Mouse (Mus musculus) ES-Bruce4 (cell line): ENCODE data around the gene Kcnj3. TPM values are rescaled to one million over a fixed set of nuclear protein-coding genes. Genes with fewer than 3 reads are reported as not detected.
A peak's percentile ranks its signal among the peaks of the same experiment; 100 is the strongest.

Experiments used
- H3K27ac ChIP-seq: 2 replicates; pipeline ENCODE4 v1.5.1; 2012; ENCODE audit warnings: low read length, inconsistent platforms; ENCODE audit not compliant: insufficient read depth
- H3K27me3 ChIP-seq: 2 replicates; pipeline ENCODE4 v1.6.1; 2012; ENCODE audit warnings: mild to moderate bottlenecking, low read length, inconsistent platforms; ENCODE audit not compliant: control insufficient read depth, poor library complexity, insufficient read depth, severe bottlenecking
- H3K36me3 ChIP-seq: 2 replicates; pipeline ENCODE4 v1.6.1; 2012; ENCODE audit warnings: inconsistent platforms, mild to moderate bottlenecking, low read length, moderate library complexity; ENCODE audit not compliant: control insufficient read depth, poor library complexity, insufficient read depth, severe bottlenecking
- H3K4me1 ChIP-seq: one replicate; pipeline ENCODE4 v1.8.1; 2011; ENCODE audit warnings: low read length; ENCODE audit not compliant: control insufficient read depth, insufficient read depth
- H3K4me3 ChIP-seq: 2 replicates; pipeline ENCODE4 v1.5.1; 2011; ENCODE audit warnings: low read depth, mild to moderate bottlenecking, low read length
- H3K9ac ChIP-seq: 2 replicates; pipeline ENCODE4 v1.6.1; 2012; ENCODE audit warnings: low read depth, mild to moderate bottlenecking, inconsistent platforms; ENCODE audit not compliant: poor library complexity, severe bottlenecking
- H3K9me3 ChIP-seq: replicated peaks from 2 replicates; pipeline ENCODE4 v1.6.1; 2012; ENCODE audit warnings: mild to moderate bottlenecking, low read length, inconsistent platforms; ENCODE audit not compliant: control insufficient read depth, poor library complexity, insufficient read depth, severe bottlenecking
- CTCF ChIP-seq: IDR thresholded peaks from one replicate; pipeline ENCODE4 v1.8.1; 2011; ENCODE audit warnings: low read depth, low read length
- EP300 ChIP-seq: IDR thresholded peaks from 2 replicates; pipeline ENCODE4 v1.6.1; 2011; ENCODE audit warnings: low read depth, low read length; ENCODE audit not compliant: insufficient read depth
- POLR2A ChIP-seq: IDR thresholded peaks from one replicate; pipeline ENCODE4 v1.8.1; 2011; ENCODE audit warnings: low read length; ENCODE audit not compliant: insufficient read depth
- polyA plus RNA-seq: library from polyadenylated mRNA; stranded (reverse); fragments of >200 nt; gene quantifications from 2 replicates; pipeline ENCODE4 v1.2.4, GENCODE M21; 2011; ENCODE audit warnings: low read depth; ENCODE audit not compliant: missing spikeins, insufficient read depth, insufficient read length

Kcnj3 gene
- not detected in 2 replicates for polyA plus RNA-seq

- TF ChIP-seq EP300 (no peak), CTCF (no peak), POLR2A (no peak)
- Histone ChIP-seq H3K4me1 (no peaks in the 10 kb centered on the region), H3K27me3 (peaks cover 3% of the 10 kb centered on the region; the same call in 1 of the 2 replicates), H3K27ac (no peak within 1 kb of the TSS), H3K9ac (no peak within 1 kb of the TSS; the same call in 1 of the 2 replicates), H3K4me3 (peak within 1 kb of the TSS; percentile 24), H3K9me3 (no peaks in the 10 kb centered on the region), H3K36me3 (no peaks in the 10 kb centered on the region)
Observed at GRCm38 (mm10) chr2:55435721-55436260, at the start of gene Kcnj3. Gene Kcnj3, plus strand, starts transcription at chr2:55435970.

GRCm38 (mm10) chr2:55390330-55390989 lies 45.3 kb upstream of the Kcnj3 start:
- no peaks in the 10 kb centered on the region for H3K27me3 ChIP-seq
- TF ChIP-seq EP300 (no peak), POLR2A (no peak), CTCF (no peak)
- H3K36me3 ChIP-seq, result no peaks in the 10 kb centered on the region
- H3K27ac ChIP-seq, result no peak overlapping the region
- no peaks in the 10 kb centered on the region for H3K4me1 ChIP-seq
- H3K9ac ChIP-seq, result no peak overlapping the region
- no peak overlapping the region for H3K4me3 ChIP-seq
- peaks cover 4% of the 10 kb centered on the region; the same call in 1 of the 2 replicates for H3K9me3 ChIP-seq

GRCm38 (mm10) chr2:55405307-55405706 lies 30.5 kb upstream of the Kcnj3 start:
- Histone ChIP-seq H3K36me3 (no peaks in the 10 kb centered on the region), H3K9ac (no peak overlapping the region), H3K27ac (no peak overlapping the region), H3K4me3 (no peak overlapping the region), H3K9me3 (no peaks in the 10 kb centered on the region), H3K4me1 (no peaks in the 10 kb centered on the region), H3K27me3 (no peaks in the 10 kb centered on the region)
- no peak for TF ChIP-seq POLR2A
- TF ChIP-seq CTCF, result no peak
- no peak for TF ChIP-seq EP300

- no peak overlapping the region for H3K4me3 ChIP-seq
- no peaks in the 10 kb centered on the region for H3K4me1 ChIP-seq
- H3K9me3 ChIP-seq, result no peaks in the 10 kb centered on the region
- H3K36me3 ChIP-seq, result no peaks in the 10 kb centered on the region
- TF ChIP-seq CTCF (no peak), EP300 (no peak), POLR2A (no peak)
- H3K27me3 ChIP-seq, result no peaks in the 10 kb centered on the region
- H3K27ac ChIP-seq, result no peak overlapping the region
- no peak overlapping the region for H3K9ac ChIP-seq
Observed at GRCm38 (mm10) chr2:55427633-55428032, 8.1 kb upstream of the Kcnj3 start.

- no peaks in the 10 kb centered on the region for H3K4me1 ChIP-seq
- H3K36me3 ChIP-seq, result no peaks in the 10 kb centered on the region
- no peak overlapping the region for H3K27ac ChIP-seq
- TF ChIP-seq POLR2A (no peak), EP300 (no peak), CTCF (no peak)
- H3K27me3 ChIP-seq, result 0 out of 2 replicates have a peak, but pooled peaks cover 2% of the 10 kb centered on the region
- no peak overlapping the region for H3K9ac ChIP-seq
- H3K4me3 ChIP-seq, result no peak overlapping the region
- H3K9me3 ChIP-seq, result no peaks in the 10 kb centered on the region
Observed at GRCm38 (mm10) chr2:55432104-55432503, 3.7 kb upstream of the Kcnj3 start.

GRCm38 (mm10) chr2:55436261-55437006 lies 664 bp downstream of the Kcnj3 start:
- Histone ChIP-seq H3K36me3 (no peaks in the 10 kb centered on the region), H3K27ac (no peak overlapping the region), H3K9ac (no peak overlapping the region; the same call in 1 of the 2 replicates), H3K27me3 (peaks cover 3% of the 10 kb centered on the region; the same call in 1 of the 2 replicates), H3K4me3 (peak overlapping the region; percentile 24), H3K9me3 (no peaks in the 10 kb centered on the region), H3K4me1 (no peaks in the 10 kb centered on the region)
- TF ChIP-seq CTCF (no peak), POLR2A (no peak), EP300 (no peak)
